Mouse (Mus musculus) liver, embryonic 15.5 days (tissue): ENCODE data around the gene Pde4d. TPM values are rescaled to one million over a fixed set of nuclear protein-coding genes. Genes with fewer than 3 reads are reported as not detected.

Source experiments
- ATAC-seq: fragments of 200-750 bp; cut with Nextera tagmentation; 2 replicates; pipeline ENCODE4 v1.8.0; 2017; ENCODE audit warnings: moderate number of reproducible peaks, mild to moderate bottlenecking, moderate library complexity; ENCODE audit not compliant: insufficient read depth
- H3K27ac ChIP-seq: fragments of 300-500 bp; sonication (generic); replicated peaks from 2 replicates; pipeline ENCODE4 v1.5.1; 2015; ENCODE audit warnings: mild to moderate bottlenecking, inconsistent platforms
- H3K27me3 ChIP-seq: fragments of 300-500 bp; sonication (generic); 2 replicates; pipeline ENCODE4 v1.6.1; 2015; ENCODE audit warnings: mild to moderate bottlenecking, inconsistent platforms
- H3K36me3 ChIP-seq: fragments of 300-500 bp; sonication (generic); replicated peaks from 2 replicates; pipeline ENCODE4 v1.6.1; 2015; ENCODE audit warnings: moderate library complexity, mild to moderate bottlenecking, inconsistent platforms
- H3K4me1 ChIP-seq: fragments of 300-500 bp; sonication (generic); replicated peaks from 2 replicates; pipeline ENCODE4 v1.6.1; 2015; ENCODE audit warnings: inconsistent platforms
- H3K4me2 ChIP-seq: fragments of 300-500 bp; sonication (generic); 2 replicates; pipeline ENCODE4 v1.6.1; 2015; ENCODE audit warnings: moderate library complexity, mild to moderate bottlenecking, inconsistent platforms
- H3K4me3 ChIP-seq: fragments of 300-500 bp; sonication (generic); replicated peaks from 2 replicates; pipeline ENCODE4 v1.5.1; 2015; ENCODE audit warnings: mild to moderate bottlenecking, inconsistent platforms
- H3K9ac ChIP-seq: fragments of 300-500 bp; sonication (generic); 2 replicates; pipeline ENCODE4 v1.6.1; 2015; ENCODE audit warnings: moderate library complexity, mild to moderate bottlenecking, inconsistent platforms
- H3K9me3 ChIP-seq: fragments of 300-500 bp; sonication (generic); replicated peaks from 2 replicates; pipeline ENCODE4 v1.6.1; 2016; ENCODE audit warnings: inconsistent platforms
- WGBS: fragments of 180-500 bp; shearing (Covaris S2); methylation state at CpG from one replicate; pipeline ENCODE4 v1.1.7; 2015; ENCODE audit warnings: mixed read lengths; ENCODE audit not compliant: insufficient replicate concordance; 5-methylcytosine and 5-hydroxymethylcytosine counted together
- polyA plus RNA-seq: library from polyadenylated mRNA; unstranded; fragments of >200 nt; fragmentation: Nextera tagmentation; extraction: Ambion mirVana; gene quantifications from 2 replicates; pipeline ENCODE4 v1.2.1, GENCODE M21; 2015

Gene Pde4d
- polyA plus RNA-seq, 1 experiment from 2014 or later: 13.2 TPM

DNA sequence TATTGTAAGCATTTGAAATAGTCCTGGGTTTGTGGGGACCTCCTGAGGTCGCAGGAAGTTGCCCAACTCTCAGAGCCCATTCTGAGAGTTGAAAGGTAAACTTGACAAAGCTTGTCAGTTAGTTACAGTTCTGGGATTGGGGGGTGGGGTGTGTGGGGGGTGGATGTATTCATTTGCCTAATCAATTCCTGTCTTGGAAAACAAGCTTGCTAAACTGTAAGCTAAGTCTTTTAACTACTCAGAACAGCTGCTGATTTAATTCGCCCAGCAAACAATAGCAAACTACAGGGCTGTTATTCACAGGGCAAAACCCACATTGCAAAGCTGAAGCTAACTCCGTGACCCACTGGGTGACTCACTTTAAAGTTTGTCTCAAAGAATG is 1183.3 kb downstream of the Pde4d start:
- H3K4me2 ChIP-seq: peak overlapping the region; percentile 50
- 16% methylated on average over 3 of the region's 3 CpGs for WGBS
- H3K4me1 ChIP-seq: peaks cover 48% of the 10 kb centered on the region
- H3K9ac ChIP-seq: 0 out of 2 replicates have a peak overlapping the region, but pooled peaks have one; percentile 8
- no peaks in the 10 kb centered on the region for H3K27me3 ChIP-seq
- H3K9me3 ChIP-seq: no peaks in the 10 kb centered on the region
- peak overlapping the region; percentile 86 for H3K27ac ChIP-seq
- H3K36me3 ChIP-seq: no peaks in the 10 kb centered on the region
- ATAC-seq: peak; percentile 60
- H3K4me3 ChIP-seq: peak overlapping the region; percentile 25; the same call in 1 of the 2 replicates

DNA sequence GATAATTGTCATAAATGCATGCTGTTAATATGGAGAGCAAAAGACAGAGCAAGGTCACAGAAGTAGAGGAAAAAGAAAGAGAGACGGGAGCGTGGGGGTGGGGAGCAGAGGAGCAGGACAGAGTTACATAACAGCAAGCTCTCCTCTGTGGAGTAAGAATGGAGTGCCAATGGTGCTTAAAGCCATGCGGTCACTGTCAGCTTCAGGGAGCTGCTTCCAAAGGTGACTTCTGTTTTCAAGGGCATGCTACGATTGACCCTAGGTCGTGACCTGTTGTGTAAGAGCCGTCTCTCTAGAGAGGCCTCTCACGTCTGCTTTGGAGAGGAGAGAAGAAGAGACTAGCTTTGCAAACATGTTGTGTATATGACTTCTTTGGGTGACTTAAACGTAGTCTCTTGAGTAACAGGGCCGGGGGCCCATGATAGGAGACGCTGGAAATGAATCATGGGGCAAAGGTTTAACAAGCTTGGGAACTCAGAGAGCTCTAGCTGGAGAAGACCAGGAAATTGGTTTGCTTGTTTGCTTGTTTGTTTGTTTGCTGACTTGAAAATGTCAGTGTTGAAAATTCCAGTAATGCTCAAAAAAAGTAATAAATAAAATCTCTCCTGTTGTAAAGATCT is 1186.3 kb downstream of the Pde4d start:
- WGBS: 69% methylated on average over 10 of the region's 10 CpGs
- peak; percentile 49 for ATAC-seq
- H3K27me3 ChIP-seq: no peaks in the 10 kb centered on the region

GRCm38 (mm10) chr13:109638273-109638672 is 1188.5 kb downstream of the Pde4d start:
- Histone ChIP-seq H3K4me2 (no peak overlapping the region), H3K4me3 (no peak overlapping the region), H3K4me1 (peaks cover 47% of the 10 kb centered on the region), H3K9ac (no peak overlapping the region), H3K27me3 (no peaks in the 10 kb centered on the region), H3K36me3 (no peaks in the 10 kb centered on the region), H3K9me3 (no peaks in the 10 kb centered on the region), H3K27ac (no peak overlapping the region)
- ATAC-seq: no peak

More for the DNA sequence above, 1186.3 kb downstream of the Pde4d start:
- Histone ChIP-seq H3K9me3 (no peaks in the 10 kb centered on the region), H3K9ac (no peak overlapping the region), H3K4me2 (peak overlapping the region; percentile 6; the same call in 1 of the 2 replicates), H3K27ac (peak overlapping the region; percentile 58), H3K36me3 (no peaks in the 10 kb centered on the region), H3K4me1 (peaks cover 49% of the 10 kb centered on the region), H3K4me3 (no peak overlapping the region)

- Histone ChIP-seq H3K9me3 (no peaks in the 10 kb centered on the region), H3K27ac (0 out of 2 replicates have a peak overlapping the region, but pooled peaks have one; percentile 8), H3K4me1 (peaks cover 50% of the 10 kb centered on the region), H3K27me3 (no peaks in the 10 kb centered on the region), H3K4me2 (no peak overlapping the region), H3K9ac (no peak overlapping the region), H3K4me3 (no peak overlapping the region), H3K36me3 (no peaks in the 10 kb centered on the region)
- WGBS: 76% methylated on average over 6 of the region's 6 CpGs
- no peak for ATAC-seq
These were observed 1189.5 kb downstream of the Pde4d start for GRCm38 (mm10) chr13:109639286-109639685.

- 25% methylated on average over 6 of the region's 6 CpGs for WGBS
- no peak overlapping the region for H3K9ac ChIP-seq
- no peaks in the 10 kb centered on the region for H3K9me3 ChIP-seq
- H3K36me3 ChIP-seq: no peaks in the 10 kb centered on the region
- no peak for ATAC-seq
- H3K4me3 ChIP-seq: no peak overlapping the region
- H3K4me1 ChIP-seq: peaks cover 62% of the 10 kb centered on the region
- peak overlapping the region; percentile 14; the same call in 1 of the 2 replicates for H3K27ac ChIP-seq
- no peaks in the 10 kb centered on the region for H3K27me3 ChIP-seq
- H3K4me2 ChIP-seq: no peak overlapping the region
These were observed 1191.8 kb downstream of the Pde4d start for GRCm38 (mm10) chr13:109641562-109641961.

DNA sequence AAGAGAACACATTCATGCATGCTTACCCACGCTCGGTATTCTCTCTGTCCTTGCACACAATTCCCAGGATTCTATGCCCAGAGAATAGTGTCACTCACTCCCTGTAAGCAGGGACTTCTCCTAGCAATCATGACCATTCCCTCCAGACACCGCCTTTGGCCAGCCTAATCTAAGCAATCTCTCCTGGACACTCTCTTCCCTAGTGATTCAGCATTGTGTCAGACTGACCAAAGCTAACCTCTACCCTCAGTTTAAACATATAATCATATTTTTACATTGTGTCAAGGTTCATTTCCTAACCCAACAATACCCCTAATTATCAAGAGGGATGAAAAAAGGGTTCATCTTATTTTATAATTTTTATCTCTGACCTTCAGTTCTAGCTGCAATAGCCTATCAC is 1193.7 kb downstream of the Pde4d start:
- Histone ChIP-seq H3K27ac (peak overlapping the region; percentile 81), H3K4me3 (no peak overlapping the region), H3K36me3 (no peaks in the 10 kb centered on the region), H3K9ac (no peak overlapping the region), H3K9me3 (no peaks in the 10 kb centered on the region), H3K4me1 (peaks cover 69% of the 10 kb centered on the region), H3K27me3 (no peaks in the 10 kb centered on the region), H3K4me2 (peak overlapping the region; percentile 50)
- WGBS: 67% methylated on average over 3 of the region's 3 CpGs
- no peak for ATAC-seq

DNA sequence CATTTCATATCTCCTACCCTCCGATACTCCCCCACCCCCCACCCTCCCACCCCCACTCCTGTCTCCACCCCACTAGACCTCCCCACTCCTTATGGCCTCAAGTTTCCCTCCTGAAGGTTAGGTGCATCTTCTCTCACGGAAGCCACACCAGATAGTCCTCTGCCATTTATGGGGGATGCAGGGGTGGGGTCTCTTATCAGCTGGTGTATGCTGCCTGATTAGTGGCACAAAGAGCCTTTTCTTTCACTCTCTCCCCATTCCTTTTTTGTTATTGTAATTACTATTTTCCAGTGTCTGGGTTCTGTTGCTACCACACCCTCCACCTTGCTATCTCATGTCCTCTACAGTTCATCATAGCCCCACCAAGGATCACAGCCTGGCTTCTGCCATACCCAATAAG is 1194.3 kb downstream of the Pde4d start:
- no peak overlapping the region for H3K4me3 ChIP-seq
- peak overlapping the region; percentile 19; the same call in 1 of the 2 replicates for H3K9ac ChIP-seq
- no peaks in the 10 kb centered on the region for H3K9me3 ChIP-seq
- peak overlapping the region; percentile 81 for H3K27ac ChIP-seq
- 13% methylated on average over 2 of the region's 2 CpGs for WGBS
- peak; percentile 71 for ATAC-seq
- H3K27me3 ChIP-seq: no peaks in the 10 kb centered on the region
- H3K36me3 ChIP-seq: no peaks in the 10 kb centered on the region
- H3K4me2 ChIP-seq: peak overlapping the region; percentile 50
- H3K4me1 ChIP-seq: peaks cover 74% of the 10 kb centered on the region

DNA sequence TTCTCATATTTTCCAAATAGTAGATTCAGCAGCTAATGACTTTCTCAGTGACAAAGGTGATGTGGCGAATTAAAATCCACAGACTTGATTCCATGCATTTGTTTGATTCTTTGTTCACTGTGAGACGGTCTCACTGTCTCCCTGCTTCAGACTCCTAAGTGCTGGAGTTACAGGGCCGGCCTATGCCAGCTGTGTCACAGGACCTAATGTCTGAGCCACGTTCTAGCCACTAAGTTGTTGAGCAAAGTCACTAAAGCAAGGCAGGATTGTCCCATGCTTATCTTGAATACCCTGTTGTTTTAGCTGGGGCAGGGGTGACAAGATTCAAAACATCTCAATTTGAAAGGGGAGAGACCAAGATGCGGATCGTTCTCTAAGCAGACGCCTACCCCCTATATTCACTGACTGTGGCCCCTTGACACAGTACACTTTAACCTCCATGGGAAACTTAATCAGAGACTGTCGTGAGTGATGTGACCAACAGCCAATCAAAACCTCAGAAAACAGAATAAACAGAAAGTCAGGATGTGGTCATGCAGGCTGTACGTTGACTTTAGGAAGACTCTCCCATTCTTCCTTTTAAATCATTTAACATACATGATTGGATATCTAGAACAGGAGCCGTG is 1195.6 kb downstream of the Pde4d start:
- H3K4me2 ChIP-seq: peak overlapping the region; percentile 51
- H3K27ac ChIP-seq: peak overlapping the region; percentile 81
- 23% methylated on average over 10 of the region's 10 CpGs for WGBS
- no peak for ATAC-seq
- H3K9me3 ChIP-seq: no peaks in the 10 kb centered on the region
- peak overlapping the region; percentile 24 for H3K4me3 ChIP-seq
- H3K36me3 ChIP-seq: no peaks in the 10 kb centered on the region
- H3K27me3 ChIP-seq: no peaks in the 10 kb centered on the region
- 0 out of 2 replicates have a peak overlapping the region, but pooled peaks have one; percentile 26 for H3K9ac ChIP-seq
- H3K4me1 ChIP-seq: peaks cover 79% of the 10 kb centered on the region

DNA sequence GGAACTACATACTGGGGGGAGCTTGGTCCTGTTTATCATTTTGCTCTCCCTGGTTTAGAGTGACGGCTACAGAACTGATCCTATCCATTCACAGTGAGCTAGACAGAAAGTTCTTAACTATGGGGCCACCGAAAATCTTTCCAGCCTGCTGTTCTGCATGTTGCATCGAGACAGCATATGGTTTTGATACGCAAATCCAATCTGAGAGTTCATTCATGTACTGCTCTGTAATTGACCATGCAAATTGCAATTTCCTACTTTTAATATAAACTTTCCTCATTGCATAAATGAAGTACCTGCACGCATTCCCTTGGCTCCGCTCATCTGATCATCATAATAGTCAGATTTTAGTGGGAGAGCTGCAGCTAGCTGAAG is 1196.1 kb downstream of the Pde4d start:
- no peak for ATAC-seq
- Histone ChIP-seq H3K4me3 (peak overlapping the region; percentile 24), H3K9ac (0 out of 2 replicates have a peak overlapping the region, but pooled peaks have one; percentile 9), H3K4me2 (peak overlapping the region; percentile 51), H3K9me3 (no peaks in the 10 kb centered on the region), H3K36me3 (no peaks in the 10 kb centered on the region), H3K4me1 (peaks cover 84% of the 10 kb centered on the region), H3K27ac (peak overlapping the region; percentile 81), H3K27me3 (no peaks in the 10 kb centered on the region)
- 56% methylated on average over 6 of the region's 6 CpGs for WGBS

DNA sequence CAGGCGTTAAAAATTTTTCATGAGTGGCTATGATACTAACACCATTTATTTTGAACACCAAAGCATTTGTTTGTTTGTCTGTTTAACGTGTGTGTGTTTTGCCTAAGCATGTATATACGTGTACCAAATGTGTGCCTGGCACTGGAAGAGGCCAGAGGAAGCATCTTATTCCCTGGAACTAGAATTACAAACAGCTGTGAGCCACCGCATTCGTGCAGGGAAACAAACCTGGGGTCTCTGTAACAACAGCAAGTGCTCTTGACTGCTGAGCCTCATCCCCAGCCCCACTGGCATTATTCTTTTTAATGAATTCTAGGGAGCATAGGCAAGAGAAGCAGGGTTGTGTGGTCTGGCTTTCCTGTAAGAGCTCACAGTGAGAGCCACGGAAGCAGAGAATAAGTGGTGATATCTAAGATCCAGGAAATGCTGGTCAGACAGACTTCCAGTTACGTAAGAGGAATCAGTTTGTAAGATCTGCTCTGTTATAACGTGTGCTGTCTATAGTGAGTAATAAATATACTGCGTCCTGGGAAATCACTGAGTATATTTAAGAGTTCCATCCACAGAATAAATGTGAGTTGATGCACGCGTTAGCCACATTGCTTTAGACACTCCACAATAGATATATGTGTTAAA is 1197.0 kb downstream of the Pde4d start:
- ATAC-seq: no peak

DNA sequence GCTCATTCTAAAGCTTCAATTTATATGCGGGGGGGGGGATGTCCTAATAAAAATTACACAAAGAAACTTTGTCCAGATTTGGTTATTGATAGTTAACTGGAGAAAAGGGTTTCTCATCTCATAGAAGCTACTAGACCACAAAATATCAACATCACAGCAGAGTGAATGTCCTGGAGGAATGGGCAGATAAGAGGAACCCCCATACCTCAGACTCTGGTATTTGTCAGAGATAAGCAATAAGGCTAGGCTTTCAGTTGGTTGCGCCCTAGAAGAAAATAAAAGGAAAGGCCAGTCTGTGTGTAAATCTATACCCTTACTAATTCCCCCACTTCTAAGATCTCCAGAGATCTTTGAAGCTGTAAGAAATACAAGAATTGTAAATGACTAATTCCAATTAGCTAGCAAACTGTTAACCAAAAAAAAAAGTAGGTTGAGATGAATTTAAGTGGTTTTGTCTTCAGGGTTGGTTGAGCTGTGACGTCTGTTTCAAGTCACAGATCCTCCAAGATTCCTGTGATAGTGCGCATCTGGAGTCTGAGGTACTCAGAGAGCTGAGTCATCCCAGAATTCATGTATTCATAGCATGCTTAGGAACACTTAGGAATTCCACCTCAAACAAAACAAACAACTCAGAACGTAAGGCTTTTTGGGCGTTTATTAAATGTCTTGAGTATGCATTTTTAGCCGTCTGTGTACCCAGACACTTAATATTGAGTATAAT is 1197.9 kb downstream of the Pde4d start:
- 23% methylated on average over 7 of the region's 7 CpGs for WGBS
- H3K4me1 ChIP-seq: peaks cover 87% of the 10 kb centered on the region
- no peaks in the 10 kb centered on the region for H3K36me3 ChIP-seq
- H3K4me3 ChIP-seq: no peak overlapping the region
- no peaks in the 10 kb centered on the region for H3K27me3 ChIP-seq
- peak overlapping the region; percentile 88 for H3K27ac ChIP-seq
- peak overlapping the region; percentile 51 for H3K4me2 ChIP-seq
- 0 out of 2 replicates have a peak overlapping the region, but pooled peaks have one; percentile 10 for H3K9ac ChIP-seq
- ATAC-seq: peak; percentile 56
- no peaks in the 10 kb centered on the region for H3K9me3 ChIP-seq

More for the DNA sequence above, 1197.0 kb downstream of the Pde4d start:
- Histone ChIP-seq H3K36me3 (no peaks in the 10 kb centered on the region), H3K9ac (0 out of 2 replicates have a peak overlapping the region, but pooled peaks have one; percentile 17), H3K4me2 (peak overlapping the region; percentile 39), H3K27me3 (no peaks in the 10 kb centered on the region), H3K4me1 (peaks cover 87% of the 10 kb centered on the region), H3K4me3 (no peak overlapping the region), H3K27ac (peak overlapping the region; percentile 81), H3K9me3 (no peaks in the 10 kb centered on the region)
- WGBS: 16% methylated on average over 11 of the region's 11 CpGs
